Mouse (Mus musculus): ENCODE measurements around the gene Atp8b5.
A peak's percentile ranks its signal among the peaks of the same experiment; 100 is the strongest.

GRCm38 (mm10) chr4:43398829-43399331 lies 131.9 kb downstream of the Atp8b5 start:
- TF ChIP-seq CTCF (IDR thresholded peaks at IDR 0.05; ENCODE audit: insufficient read depth, low read length) (no peak), POLR2A (IDR thresholded peaks at IDR 0.05; ENCODE audit: borderline replicate concordance, extremely low read depth, low read depth, low read length) (peak; percentile 50; the same call in 1 of the 2 replicates)

All from lung, adult 2 months (tissue).